Mouse (Mus musculus) heart, adult 2 months (tissue): ENCODE measurements around the gene Kcnq1. TPM values are rescaled to one million over a fixed set of nuclear protein-coding genes. Genes with fewer than 3 reads are reported as not detected.

ENCODE experiments used
- DNase-seq, 2 experiments: peaks; one replicate each; pipeline ENCODE4 v3.0.0; 2021
- H3K27ac ChIP-seq: fragments of 200-600 bp; 2 replicates; pipeline ENCODE4 v1.8.1; 2022
- H3K27me3 ChIP-seq: fragments of 200-500 bp; 2 replicates; pipeline ENCODE4 v1.6.1; 2012; ENCODE audit warnings: mild to moderate bottlenecking, low read length, inconsistent platforms, mixed read lengths; ENCODE audit not compliant: control insufficient read depth, insufficient read depth
- H3K36me3 ChIP-seq: fragments of 200-500 bp; 2 replicates; pipeline ENCODE4 v1.6.1; 2012; ENCODE audit warnings: low read length, inconsistent platforms; ENCODE audit not compliant: control insufficient read depth, insufficient read depth
- H3K4me1 ChIP-seq: fragments of 200-500 bp; 2 replicates; pipeline ENCODE4 v1.6.1; 2011; ENCODE audit warnings: low read length; ENCODE audit not compliant: control insufficient read depth, insufficient read depth
- H3K4me3 ChIP-seq: fragments of 200-600 bp; 2 replicates; pipeline ENCODE4 v1.8.1; 2022
- H3K79me2 ChIP-seq: fragments of 200-500 bp; replicated peaks from 2 replicates; pipeline ENCODE4 v1.6.1; 2012; ENCODE audit warnings: mild to moderate bottlenecking, inconsistent platforms, low read length, moderate library complexity, mixed read lengths; ENCODE audit not compliant: control insufficient read depth, insufficient read depth
- H3K9ac ChIP-seq: fragments of 200-500 bp; 2 replicates; pipeline ENCODE4 v1.6.1; 2012; ENCODE audit warnings: low read depth, mild to moderate bottlenecking, control low read depth, inconsistent platforms, low read length, mixed read lengths
- CTCF ChIP-seq: fragments of 200-600 bp; IDR thresholded peaks from 2 replicates; pipeline ENCODE4 v1.8.1; 2022; ENCODE audit warnings: antibody characterized with exemption, mild to moderate bottlenecking, moderate library complexity
- EP300 ChIP-seq: fragments of 200-500 bp; IDR thresholded peaks from 2 replicates; pipeline ENCODE4 v1.6.1; 2011; ENCODE audit warnings: low read depth, low read length, control low read depth; ENCODE audit not compliant: insufficient read depth
- POLR2A ChIP-seq: fragments of 200-500 bp; IDR thresholded peaks from 2 replicates; pipeline ENCODE4 v1.6.1; 2011; ENCODE audit warnings: mild to moderate bottlenecking, low read depth, low read length, control low read depth; ENCODE audit not compliant: insufficient read depth
- WGBS: fragments of 180-500 bp; shearing (Covaris S2); methylation state at CpG from one replicate; pipeline ENCODE4 v1.1.7; 2018; 5-methylcytosine and 5-hydroxymethylcytosine counted together
- intact Hi-C: fragments of 180-260 bp; cut with DNase I; formaldehyde crosslinking; loops from one replicate; pipeline ENCODE4 v1.15.1; 2025
- polyA plus RNA-seq: library from polyadenylated mRNA; depleted of rRNA; stranded (reverse); fragments of >200 nt; gene quantifications from 2 replicates; pipeline ENCODE4 v1.2.3, GENCODE M21; 2012
- total RNA-seq, 2 experiments: library from RNA; stranded (reverse); gene quantifications; 2 replicates each; pipeline ENCODE4 v1.2.3; 2021

Gene Kcnq1
- total and polyA plus RNA-seq, 3 experiments: 32.4 to 42.0 (median 34.2) TPM

DNA sequence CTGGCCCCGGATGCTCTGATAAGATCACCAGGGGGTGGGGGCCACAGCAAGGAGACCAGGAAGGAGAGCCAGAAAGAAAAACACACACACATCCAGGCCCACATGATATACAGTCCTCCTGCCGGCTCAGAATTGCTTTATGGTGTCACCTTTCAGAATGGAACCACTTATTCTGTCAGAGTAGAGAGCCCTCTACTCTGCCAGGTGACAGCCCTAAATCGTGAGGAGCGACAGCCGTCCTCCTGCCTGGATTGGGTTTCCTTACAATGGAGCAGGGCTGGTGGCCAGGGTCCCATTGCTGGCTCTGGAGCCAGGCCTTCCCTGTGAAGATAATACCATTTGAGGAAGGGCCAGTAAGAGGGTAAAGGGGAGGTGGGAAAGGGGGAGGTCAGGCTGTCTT, 212.3 kb downstream of the Kcnq1 start:
- TF ChIP-seq CTCF (no peak), POLR2A (no peak), EP300 (no peak)
- H3K27me3 ChIP-seq: no peaks in the 10 kb centered on the region
- peaks cover 11% of the 10 kb centered on the region for H3K4me1 ChIP-seq
- H3K4me3 ChIP-seq: no peak overlapping the region
- no peaks in the 10 kb centered on the region for H3K36me3 ChIP-seq
- intact Hi-C loops: no loop called here
- no peak overlapping the region for H3K9ac ChIP-seq
- WGBS: 66% methylated on average over 5 of the region's 5 CpGs
- no peaks in the 10 kb centered on the region for H3K79me2 ChIP-seq
- DNase-seq: no peak
- H3K27ac ChIP-seq: no peak overlapping the region

DNA sequence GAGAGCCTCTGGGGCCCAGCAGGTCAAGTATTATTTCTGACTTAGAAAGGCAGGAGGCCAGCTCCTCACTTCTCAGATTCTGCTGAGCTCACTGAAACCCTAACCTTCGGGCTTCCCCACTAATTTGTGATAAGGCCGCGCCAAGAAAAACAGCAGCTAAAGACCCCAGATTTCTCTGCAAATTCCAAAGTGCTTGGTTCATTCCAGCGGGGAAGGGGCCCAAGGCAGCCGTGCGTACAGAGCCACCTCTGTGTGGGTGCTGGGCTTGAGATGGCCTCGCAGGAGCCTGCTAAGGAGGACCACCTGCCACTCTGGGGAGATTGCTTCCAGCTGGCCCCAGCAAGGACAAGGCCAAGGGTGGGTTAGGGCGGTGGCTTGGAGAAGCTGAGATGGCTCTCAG, 214.2 kb downstream of the Kcnq1 start:
- Histone ChIP-seq H3K9ac (no peak overlapping the region), H3K79me2 (no peaks in the 10 kb centered on the region), H3K36me3 (no peaks in the 10 kb centered on the region), H3K4me3 (no peak overlapping the region), H3K27ac (no peak overlapping the region), H3K4me1 (peaks cover 3% of the 10 kb centered on the region), H3K27me3 (no peaks in the 10 kb centered on the region)
- intact Hi-C loops: no loop called here
- TF ChIP-seq EP300 (no peak), POLR2A (no peak), CTCF (no peak)
- peak in 1 of 2 experiments; percentile 36 for DNase-seq
- WGBS: 52% methylated on average over 8 of the region's 8 CpGs

DNA sequence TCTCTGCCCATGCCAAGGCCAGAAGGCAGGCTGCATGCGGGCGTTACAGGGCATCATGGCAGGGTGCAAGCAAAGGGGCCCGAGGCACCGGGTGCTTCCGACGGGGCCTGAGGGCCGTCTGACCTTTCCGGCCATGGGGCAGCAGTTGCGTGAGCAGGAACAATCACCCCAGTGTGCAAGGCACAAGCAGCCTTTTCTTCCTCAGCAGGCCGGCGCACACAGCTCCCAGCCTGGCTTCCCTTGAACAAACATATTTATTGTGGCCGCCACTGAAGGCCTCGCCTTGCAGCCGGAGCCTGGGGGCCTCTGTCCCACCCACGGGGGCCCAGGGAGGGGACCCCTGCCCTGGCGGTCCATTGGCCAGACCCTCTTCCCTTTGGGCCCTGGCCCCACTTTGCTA, 218.9 kb downstream of the Kcnq1 start:
- intact Hi-C loops: no loop called here
- Histone ChIP-seq H3K4me1 (peaks cover 3% of the 10 kb centered on the region), H3K9ac (no peak overlapping the region), H3K79me2 (no peaks in the 10 kb centered on the region), H3K27me3 (no peaks in the 10 kb centered on the region), H3K4me3 (no peak overlapping the region), H3K27ac (no peak overlapping the region), H3K36me3 (no peaks in the 10 kb centered on the region)
- 87% methylated on average over 16 of the region's 16 CpGs for WGBS
- no peak for TF ChIP-seq CTCF
- no peak for TF ChIP-seq POLR2A
- TF ChIP-seq EP300: no peak
- no peak for DNase-seq

DNA sequence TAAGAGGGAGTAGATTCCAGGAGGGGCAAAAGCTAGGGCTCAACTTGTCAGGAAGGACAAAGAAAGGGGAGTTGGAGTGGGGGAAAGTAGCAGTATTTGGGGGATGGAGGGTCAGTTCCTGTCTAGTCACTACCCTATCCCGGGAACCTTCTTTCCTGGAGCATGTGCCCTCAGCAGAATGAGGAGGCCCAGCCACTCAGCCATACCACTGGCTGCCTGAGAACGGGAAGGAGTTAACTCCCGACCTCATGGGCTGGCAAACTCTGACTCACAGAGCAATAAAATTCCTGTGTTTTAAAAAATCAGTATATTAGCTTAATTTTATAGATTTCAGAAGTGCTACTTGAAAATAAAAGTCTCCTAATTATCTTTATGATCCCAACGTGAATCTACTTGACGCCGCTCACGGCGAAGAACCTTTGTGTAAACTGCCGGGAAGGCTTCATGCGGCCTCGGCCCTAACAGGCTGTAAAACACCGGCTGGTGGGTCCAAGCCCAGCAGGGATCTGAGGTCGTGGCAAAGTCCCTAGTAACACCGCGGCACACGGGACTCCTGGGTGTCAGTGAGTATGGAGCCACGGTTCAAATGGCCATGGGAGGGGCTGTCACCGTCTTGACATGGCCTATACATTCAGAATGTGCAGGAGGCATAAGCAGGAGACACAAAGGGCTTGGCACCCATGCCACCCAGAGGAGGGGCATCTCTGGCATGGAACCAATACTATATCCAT, 222.2 kb downstream of the Kcnq1 start:
- H3K27ac ChIP-seq: no peak overlapping the region
- WGBS: 88% methylated on average over 18 of the region's 18 CpGs
- no peaks in the 10 kb centered on the region for H3K27me3 ChIP-seq
- intact Hi-C loops: no loop called here
- no peak for TF ChIP-seq POLR2A
- TF ChIP-seq CTCF: no peak
- TF ChIP-seq EP300: no peak
- H3K36me3 ChIP-seq: no peaks in the 10 kb centered on the region
- H3K9ac ChIP-seq: no peak overlapping the region
- no peaks in the 10 kb centered on the region for H3K4me1 ChIP-seq
- H3K79me2 ChIP-seq: no peaks in the 10 kb centered on the region
- H3K4me3 ChIP-seq: no peak overlapping the region
- no peak for DNase-seq

DNA sequence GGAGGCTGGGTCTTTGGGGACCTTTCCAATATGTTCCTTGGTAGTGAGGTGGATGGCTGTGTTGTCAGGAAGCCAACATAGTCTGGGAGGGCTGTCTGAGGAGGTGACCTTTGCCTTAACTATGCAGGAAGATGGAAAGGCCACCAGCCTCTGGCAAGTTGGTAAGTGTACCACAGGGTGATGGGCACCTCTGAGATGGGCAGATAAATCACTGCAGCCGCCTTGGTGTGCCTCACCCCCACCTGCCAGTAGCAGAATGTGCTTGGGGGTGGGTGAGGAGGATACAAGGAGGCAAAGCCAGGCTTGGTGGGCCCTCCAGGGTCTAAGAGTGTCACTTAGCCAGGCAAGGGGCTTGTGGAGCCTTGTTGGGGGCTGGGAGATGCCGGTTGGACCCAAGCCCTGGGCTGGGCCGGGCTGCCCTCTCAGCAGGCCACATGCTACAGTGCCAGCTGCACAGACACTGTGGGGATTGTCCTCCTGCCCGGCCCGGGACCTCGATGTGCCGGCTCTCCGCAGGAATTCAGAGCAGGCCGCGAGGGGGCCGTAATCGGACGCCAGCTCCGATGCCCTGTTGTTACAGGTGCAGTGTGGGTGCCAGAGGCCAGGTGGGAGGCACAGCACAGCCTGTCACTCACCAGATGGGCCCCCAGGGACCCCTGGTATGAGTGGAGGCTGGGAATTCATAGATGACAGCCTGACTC, 223.1 kb downstream of the Kcnq1 start:
- no peaks in the 10 kb centered on the region for H3K79me2 ChIP-seq
- no peaks in the 10 kb centered on the region for H3K36me3 ChIP-seq
- WGBS: 93% methylated on average over 14 of the region's 14 CpGs
- no peaks in the 10 kb centered on the region for H3K27me3 ChIP-seq
- intact Hi-C loops: no loop called here
- no peak for DNase-seq
- H3K9ac ChIP-seq: no peak overlapping the region
- H3K4me3 ChIP-seq: no peak overlapping the region
- no peak overlapping the region for H3K27ac ChIP-seq
- no peaks in the 10 kb centered on the region for H3K4me1 ChIP-seq
- TF ChIP-seq POLR2A: no peak
- no peak for TF ChIP-seq EP300
- TF ChIP-seq CTCF: no peak

DNA sequence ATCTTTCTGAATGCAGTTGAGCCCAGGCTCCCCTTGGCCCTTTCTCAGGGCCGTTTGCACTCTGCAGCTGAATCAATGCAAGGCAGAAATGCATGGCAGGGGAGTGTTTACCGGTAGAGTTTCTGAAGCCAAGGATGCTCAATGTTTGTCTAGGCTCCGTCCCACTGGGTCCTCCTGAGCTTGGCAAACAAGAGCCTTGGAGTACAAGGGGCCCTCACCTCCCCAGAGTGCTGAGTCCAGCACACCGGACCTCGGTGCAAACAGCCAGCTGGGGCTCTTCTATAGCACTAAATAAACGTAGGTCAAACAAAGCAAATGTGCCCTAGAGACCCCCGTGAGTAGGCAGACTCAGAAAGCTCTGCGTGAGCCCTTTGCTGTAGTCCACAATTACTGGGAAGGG, 226.9 kb downstream of the Kcnq1 start:
- no peak for DNase-seq
- Histone ChIP-seq H3K4me1 (no peaks in the 10 kb centered on the region), H3K27ac (no peak overlapping the region), H3K79me2 (no peaks in the 10 kb centered on the region), H3K27me3 (no peaks in the 10 kb centered on the region), H3K9ac (no peak overlapping the region), H3K4me3 (no peak overlapping the region), H3K36me3 (no peaks in the 10 kb centered on the region)
- 73% methylated on average over 8 of the region's 8 CpGs for WGBS
- intact Hi-C loops: no loop called here
- TF ChIP-seq CTCF (no peak), EP300 (no peak), POLR2A (no peak)
